Mouse (Mus musculus) hindbrain, embryonic 11.5 days (tissue): ENCODE measurements around the gene Plekha6. TPM values are rescaled to one million over a fixed set of nuclear protein-coding genes. Genes with fewer than 3 reads are reported as not detected.
A peak's percentile ranks its signal among the peaks of the same experiment; 100 is the strongest.

ENCODE experiments used
- ATAC-seq: fragments of 200-750 bp; cut with Nextera tagmentation; 2 replicates; pipeline ENCODE4 v1.8.0; 2017; ENCODE audit warnings: mild to moderate bottlenecking, moderate TSS enrichment, moderate library complexity; ENCODE audit not compliant: low FRiP score
- DNase-seq: peaks from one replicate; pipeline ENCODE4 v3.0.0-alpha.2; 2015; ENCODE audit warnings: low spot score
- H3K27ac ChIP-seq: fragments of 300-500 bp; sonication (generic); 2 replicates; pipeline ENCODE4 v1.5.1; 2014; ENCODE audit warnings: mild to moderate bottlenecking, low read depth, low read length
- H3K27me3 ChIP-seq: fragments of 300-500 bp; sonication (generic); 2 replicates; pipeline ENCODE4 v1.6.1; 2014; ENCODE audit warnings: mild to moderate bottlenecking, low read length, moderate library complexity, mixed read lengths; ENCODE audit not compliant: control insufficient read depth, insufficient read depth
- H3K36me3 ChIP-seq: fragments of 300-500 bp; sonication (generic); 2 replicates; pipeline ENCODE4 v1.6.1; 2014; ENCODE audit warnings: mild to moderate bottlenecking, low read length, moderate library complexity, mixed read lengths; ENCODE audit not compliant: control insufficient read depth, insufficient read depth
- H3K4me1 ChIP-seq: fragments of 300-500 bp; sonication (generic); replicated peaks from 2 replicates; pipeline ENCODE4 v1.6.1; 2014; ENCODE audit warnings: low read length, mixed read lengths; ENCODE audit not compliant: control insufficient read depth, insufficient read depth
- H3K4me2 ChIP-seq: fragments of 300-500 bp; sonication (generic); replicated peaks from 2 replicates; pipeline ENCODE4 v1.6.1; 2014; ENCODE audit warnings: mild to moderate bottlenecking, low read depth, low read length
- H3K4me3 ChIP-seq: fragments of 300-500 bp; sonication (generic); 2 replicates; pipeline ENCODE4 v1.5.1; 2014; ENCODE audit warnings: low read depth, low read length
- H3K9ac ChIP-seq: fragments of 300-500 bp; sonication (generic); 2 replicates; pipeline ENCODE4 v1.6.1; 2014; ENCODE audit warnings: low read depth, low read length
- H3K9me3 ChIP-seq: fragments of 300-500 bp; sonication (generic); 2 replicates; pipeline ENCODE4 v1.6.1; 2016; ENCODE audit warnings: low read length; ENCODE audit not compliant: control insufficient read depth
- WGBS: fragments of 180-500 bp; shearing (Covaris S2); extraction: QIAGEN DNeasy Blood & Tissue Kit; methylation state at CpG from one replicate; pipeline ENCODE4 v1.1.7; 2014; 5-methylcytosine and 5-hydroxymethylcytosine counted together
- polyA plus RNA-seq: library from polyadenylated mRNA; unstranded; fragments of >200 nt; fragmentation: Nextera tagmentation; extraction: Ambion mirVana; gene quantifications from 2 replicates; pipeline ENCODE4 v1.2.1, GENCODE M21; 2014

The Plekha6 gene
- polyA plus RNA-seq, 1 experiment from 2014 or later: 22.1 TPM

DNA sequence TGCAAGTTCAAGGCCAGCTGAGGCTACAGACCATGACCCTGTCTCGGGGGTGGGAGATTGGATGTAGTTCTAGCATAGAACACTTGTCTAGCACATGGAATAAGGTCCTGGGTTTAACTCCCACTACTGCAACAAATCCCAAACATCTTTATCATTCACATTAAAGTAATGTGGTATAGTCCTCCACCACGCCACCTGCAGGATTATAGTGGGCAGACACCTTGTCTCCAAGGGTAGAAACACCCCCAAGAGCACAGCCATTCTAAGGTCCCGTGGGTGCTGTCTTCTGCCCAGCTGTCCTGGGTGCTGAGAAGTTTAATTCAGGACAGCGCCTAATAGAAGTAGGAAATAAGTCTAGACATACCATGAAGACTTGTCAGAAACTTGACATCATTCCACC, 152.6 kb downstream of the Plekha6 start:
- 81% methylated on average over 4 of the region's 4 CpGs for WGBS
- H3K36me3 ChIP-seq: no peaks in the 10 kb centered on the region
- H3K4me2 ChIP-seq: no peak overlapping the region
- no peak for ATAC-seq
- no peak for DNase-seq
- no peak overlapping the region for H3K27ac ChIP-seq
- H3K4me3 ChIP-seq: no peak overlapping the region
- no peaks in the 10 kb centered on the region for H3K9me3 ChIP-seq
- no peaks in the 10 kb centered on the region for H3K4me1 ChIP-seq
- H3K9ac ChIP-seq: no peak overlapping the region
- H3K27me3 ChIP-seq: no peaks in the 10 kb centered on the region

DNA sequence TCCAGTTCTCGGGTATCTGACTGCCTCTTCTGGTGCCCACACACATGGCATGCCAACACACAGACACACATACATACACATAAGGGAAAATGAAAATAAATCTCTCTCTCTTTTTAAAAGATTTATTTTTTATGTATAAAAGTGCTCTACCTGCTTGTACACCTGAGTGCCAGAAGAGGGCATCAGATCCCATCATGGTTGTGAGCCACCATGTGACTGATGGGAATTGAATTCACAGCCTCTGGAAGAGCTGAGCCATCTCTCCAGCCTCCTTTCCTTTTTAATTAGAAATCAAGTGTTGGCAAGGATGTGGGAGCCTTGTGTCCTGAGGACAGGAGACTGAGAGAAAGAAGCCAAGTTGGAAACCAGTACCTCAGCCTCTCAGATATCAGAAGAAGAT, 153.1 kb downstream of the Plekha6 start:
- H3K36me3 ChIP-seq: no peaks in the 10 kb centered on the region
- WGBS: 83% methylated on average over 1 of the region's 1 CpGs
- no peak overlapping the region for H3K27ac ChIP-seq
- no peak overlapping the region for H3K4me2 ChIP-seq
- H3K9me3 ChIP-seq: no peaks in the 10 kb centered on the region
- no peak overlapping the region for H3K4me3 ChIP-seq
- H3K27me3 ChIP-seq: no peaks in the 10 kb centered on the region
- DNase-seq (no peak), ATAC-seq (no peak)
- H3K4me1 ChIP-seq: no peaks in the 10 kb centered on the region
- H3K9ac ChIP-seq: no peak overlapping the region

DNA sequence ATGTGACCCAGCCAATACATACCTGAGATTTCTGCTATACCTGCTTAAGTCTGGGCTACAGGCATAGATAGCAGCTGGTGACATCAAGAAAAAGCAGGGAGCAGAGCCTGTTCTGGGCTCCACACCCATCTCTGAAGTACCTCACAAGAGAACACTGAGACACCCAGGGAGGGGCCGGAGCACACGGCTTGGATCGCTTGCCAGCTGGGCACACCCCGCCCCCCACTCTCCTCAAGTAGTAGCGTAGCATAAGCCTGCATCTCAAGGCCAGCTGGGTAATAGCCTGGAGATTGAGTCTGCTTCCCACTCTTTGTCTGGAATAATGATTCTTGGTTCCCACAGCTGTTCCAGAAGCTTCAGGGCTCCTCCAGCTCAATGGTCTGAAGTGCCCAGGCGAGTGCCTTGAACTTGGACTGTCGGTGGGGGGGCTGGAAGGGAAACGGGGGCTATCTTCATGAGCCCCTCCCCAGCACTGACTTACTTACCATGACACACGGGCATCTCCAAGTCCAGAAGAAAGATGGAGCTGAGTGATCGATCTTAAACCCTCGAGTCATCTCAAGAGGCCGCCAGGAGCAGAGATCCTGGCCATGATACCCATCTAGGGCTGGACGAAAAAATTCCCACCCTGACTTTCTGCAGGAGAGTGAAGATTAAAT, 157.4 kb downstream of the Plekha6 start, which contains the start of gene Kiss1:
Kiss1 (plus strand) TSS at position 609 of the 659 bp plus-strand sequence.
- no peaks in the 10 kb centered on the region for H3K27me3 ChIP-seq

DNA sequence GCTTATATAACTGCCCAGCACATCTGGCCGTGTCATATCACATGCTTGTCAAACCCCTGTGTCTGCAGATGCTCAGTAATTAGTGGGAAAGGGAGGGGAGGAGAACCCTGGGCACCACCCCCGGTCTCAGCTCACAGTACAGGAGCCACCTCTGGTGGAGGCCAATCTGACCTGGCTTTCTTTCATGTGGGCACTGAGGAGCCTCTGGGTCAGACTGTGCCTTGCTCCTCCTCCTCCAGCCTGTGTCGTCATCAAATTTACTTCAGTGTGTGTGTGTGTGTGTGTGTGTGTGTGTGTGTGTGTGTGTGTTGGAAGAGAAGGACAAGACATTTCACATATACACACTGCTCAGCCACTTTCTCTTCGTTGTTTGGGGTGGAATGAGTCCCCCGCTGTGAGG, 159.3 kb downstream of the Plekha6 start:
- no peak overlapping the region for H3K9ac ChIP-seq
- WGBS: 46% methylated on average over 5 of the region's 5 CpGs
- ATAC-seq: no peak
- no peak overlapping the region for H3K4me2 ChIP-seq
- no peaks in the 10 kb centered on the region for H3K9me3 ChIP-seq
- no peak overlapping the region for H3K27ac ChIP-seq
- DNase-seq: no peak
- H3K27me3 ChIP-seq: no peaks in the 10 kb centered on the region
- H3K4me1 ChIP-seq: no peaks in the 10 kb centered on the region
- no peak overlapping the region for H3K4me3 ChIP-seq
- H3K36me3 ChIP-seq: no peaks in the 10 kb centered on the region

More for the DNA sequence above, 157.4 kb downstream of the Plekha6 start, which contains the start of gene Kiss1:
- H3K27ac ChIP-seq: no peak within 1 kb of the TSS
- DNase-seq: no peak
- WGBS: 89% methylated on average over 13 of the region's 13 CpGs
- H3K4me2 ChIP-seq: no peak within 1 kb of the TSS
- no peak for ATAC-seq
- no peaks in the 10 kb centered on the region for H3K36me3 ChIP-seq
- no peaks in the 10 kb centered on the region for H3K4me1 ChIP-seq
- H3K4me3 ChIP-seq: no peak within 1 kb of the TSS
- H3K9me3 ChIP-seq: no peaks in the 10 kb centered on the region
- H3K9ac ChIP-seq: no peak within 1 kb of the TSS

DNA sequence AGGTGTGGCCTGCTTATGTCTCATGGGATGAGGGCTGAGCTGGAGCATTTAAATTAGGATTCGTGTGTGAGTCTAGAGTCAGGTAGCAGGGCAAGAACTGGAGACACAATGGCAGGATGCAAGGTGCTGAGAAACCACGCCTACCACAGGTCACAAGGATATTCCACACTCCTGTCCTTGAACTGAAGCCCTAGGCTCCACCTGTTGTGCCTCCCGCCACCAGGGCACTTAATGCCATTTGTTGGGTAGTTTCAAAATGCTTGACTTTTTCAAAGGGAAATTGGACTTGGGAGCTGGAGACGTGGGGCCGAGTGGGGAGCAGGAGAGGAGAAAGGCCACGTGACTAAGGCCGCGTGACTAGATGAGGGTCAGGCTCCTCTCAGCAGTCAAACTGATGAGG, 161.9 kb downstream of the Plekha6 start:
- Histone ChIP-seq H3K4me1 (0 out of 2 replicates have a peak, but pooled peaks cover 2% of the 10 kb centered on the region), H3K9me3 (no peaks in the 10 kb centered on the region), H3K36me3 (no peaks in the 10 kb centered on the region), H3K27ac (no peak overlapping the region), H3K9ac (no peak overlapping the region), H3K27me3 (peaks cover 2% of the 10 kb centered on the region), H3K4me2 (no peak overlapping the region), H3K4me3 (no peak overlapping the region)
- no peak for ATAC-seq
- WGBS: 84% methylated on average over 8 of the region's 8 CpGs
- DNase-seq: no peak

DNA sequence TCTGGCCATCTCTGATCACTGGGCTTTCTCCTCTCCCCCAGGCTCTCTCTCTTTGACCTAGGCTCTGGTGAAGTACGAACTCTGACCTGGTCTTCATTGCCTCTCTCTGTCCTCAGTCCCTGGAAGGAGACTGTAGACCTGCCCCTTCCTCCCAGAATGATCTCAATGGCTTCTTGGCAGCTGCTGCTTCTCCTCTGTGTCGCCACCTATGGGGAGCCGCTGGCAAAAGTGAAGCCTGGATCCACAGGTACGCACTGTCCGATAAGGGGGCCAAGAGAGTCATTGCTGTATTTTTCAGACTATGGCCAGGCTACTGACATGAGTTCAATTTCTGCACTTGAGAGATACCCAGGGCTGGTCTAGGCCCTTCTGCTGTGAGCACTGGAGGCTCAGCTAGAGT, 163.1 kb downstream of the Plekha6 start:
- peaks cover 2% of the 10 kb centered on the region for H3K27me3 ChIP-seq

DNA sequence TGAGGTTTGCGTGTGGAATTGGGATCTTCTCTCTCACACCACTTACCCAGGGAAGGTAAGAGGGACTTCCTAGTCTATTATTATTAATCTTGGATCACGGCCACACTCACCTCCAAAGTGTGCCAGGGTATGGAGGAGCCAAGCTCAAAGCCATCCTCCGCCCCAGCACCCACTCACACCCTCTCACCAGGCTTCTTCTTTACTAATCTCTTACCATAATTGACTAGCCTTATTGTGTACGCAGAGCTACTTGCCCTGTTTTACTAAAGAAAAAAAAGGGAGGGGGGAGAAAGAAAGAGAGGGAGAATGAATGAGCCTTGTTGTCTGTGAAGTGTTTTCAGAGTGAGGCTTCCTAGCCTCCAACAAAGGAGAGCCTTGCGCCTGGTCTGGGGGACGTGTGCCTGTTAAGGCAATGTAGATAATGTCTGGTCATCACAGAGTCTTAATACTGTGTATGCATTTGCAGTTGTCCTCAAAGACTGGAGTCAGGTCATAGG, 164.3 kb downstream of the Plekha6 start:
- no peak for ATAC-seq
- WGBS: 58% methylated on average over 6 of the region's 6 CpGs
- peaks cover 2% of the 10 kb centered on the region for H3K27me3 ChIP-seq

More for the DNA sequence above, 163.1 kb downstream of the Plekha6 start:
- Histone ChIP-seq H3K36me3 (no peaks in the 10 kb centered on the region), H3K4me3 (no peak overlapping the region), H3K4me2 (no peak overlapping the region), H3K9me3 (no peaks in the 10 kb centered on the region), H3K9ac (no peak overlapping the region), H3K4me1 (0 out of 2 replicates have a peak, but pooled peaks cover 2% of the 10 kb centered on the region), H3K27ac (no peak overlapping the region)
- 54% methylated on average over 5 of the region's 5 CpGs for WGBS
- DNase-seq: no peak
- ATAC-seq: no peak

DNA sequence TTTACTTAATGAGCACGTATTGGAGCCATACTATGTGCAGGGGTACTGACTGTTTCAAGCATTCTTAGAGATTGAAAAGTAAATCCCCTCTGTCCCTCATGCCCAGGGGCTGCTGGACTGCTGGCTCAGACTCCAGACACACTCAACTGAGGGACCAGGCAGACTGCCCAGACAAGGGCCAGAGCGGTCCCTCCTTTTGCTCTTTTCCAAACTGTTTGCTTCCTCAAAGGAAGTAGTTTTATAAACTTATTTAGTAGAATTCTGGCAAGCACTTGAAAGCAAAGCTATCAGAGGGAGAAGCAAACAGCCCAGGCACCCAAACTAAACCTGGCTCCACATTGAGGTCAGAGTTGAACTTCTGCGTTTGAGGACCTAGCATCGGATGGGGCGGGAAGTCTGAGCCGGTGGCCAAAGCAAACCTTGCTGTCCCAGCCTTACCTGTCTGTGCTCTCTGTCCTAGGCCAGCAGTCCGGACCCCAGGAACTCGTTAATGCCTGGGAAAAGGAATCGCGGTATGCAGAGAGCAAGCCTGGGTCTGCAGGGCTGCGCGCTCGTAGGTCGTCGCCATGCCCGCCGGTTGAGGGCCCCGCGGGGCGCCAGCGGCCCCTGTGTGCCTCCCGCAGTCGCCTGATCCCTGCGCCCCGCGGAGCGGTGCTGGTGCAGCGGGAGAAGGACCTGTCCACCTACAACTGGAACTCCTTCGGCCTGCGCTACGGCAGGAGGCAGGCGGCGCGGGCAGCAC, 165.1 kb downstream of the Plekha6 start:
- Histone ChIP-seq H3K9me3 (no peaks in the 10 kb centered on the region), H3K9ac (peak overlapping the region; percentile 29; the same call in 1 of the 2 replicates), H3K4me2 (peak overlapping the region; percentile 50), H3K27ac (no peak overlapping the region), H3K4me1 (0 out of 2 replicates have a peak, but pooled peaks cover 2% of the 10 kb centered on the region), H3K36me3 (no peaks in the 10 kb centered on the region), H3K27me3 (peaks cover 2% of the 10 kb centered on the region), H3K4me3 (peak overlapping the region; percentile 17)
- 7% methylated on average over 34 of the region's 34 CpGs for WGBS
- DNase-seq: peak; percentile 41
- no peak for ATAC-seq

More for the DNA sequence above, 164.3 kb downstream of the Plekha6 start:
- Histone ChIP-seq H3K27ac (no peak overlapping the region), H3K4me3 (no peak overlapping the region), H3K36me3 (no peaks in the 10 kb centered on the region), H3K9me3 (no peaks in the 10 kb centered on the region), H3K4me1 (0 out of 2 replicates have a peak, but pooled peaks cover 2% of the 10 kb centered on the region), H3K9ac (no peak overlapping the region), H3K4me2 (no peak overlapping the region)
- DNase-seq: no peak
